Mouse (Mus musculus) myocyte (in vitro differentiated cells): Measurements from ENCODE around the gene Auts2.

Experiments
- CEBPB ChIP-seq: IDR thresholded peaks from 2 replicates; pipeline ENCODE4 v1.6.1; 2011; ENCODE audit warnings: mild to moderate bottlenecking, moderate library complexity; ENCODE audit not compliant: poor library complexity, insufficient read depth, severe bottlenecking
- E2F4 ChIP-seq: IDR thresholded peaks from one replicate; pipeline ENCODE4 v1.6.1; 2011; ENCODE audit warnings: mild to moderate bottlenecking, control low read depth, moderate library complexity; ENCODE audit not compliant: insufficient read depth
- MAX ChIP-seq: IDR thresholded peaks from one replicate; pipeline ENCODE4 v1.6.1; 2011; ENCODE audit warnings: low read depth, mild to moderate bottlenecking, control low read depth
- MYOD1 ChIP-seq, 3 experiments: IDR thresholded peaks; one replicate each; pipeline ENCODE4 v1.6.1; 2011; ENCODE audit warnings: control low read depth in 2 of 3, low read depth in 2 of 3, mild to moderate bottlenecking in 2 of 3, moderate library complexity in 1 of 3; ENCODE audit not compliant: insufficient read length in 2 of 3, control insufficient read depth in 1 of 3
- MYOG ChIP-seq, 3 experiments: IDR thresholded peaks; one replicate each; pipeline ENCODE4 v1.6.1; 2011; ENCODE audit warnings: control low read depth in 2 of 3, low read depth in 2 of 3, mild to moderate bottlenecking in 2 of 3; ENCODE audit not compliant: insufficient read length in 2 of 3, control insufficient read depth in 1 of 3, insufficient read depth in 1 of 3
- POLR2A ChIP-seq: IDR thresholded peaks from one replicate; pipeline ENCODE4 v1.6.1; 2011; ENCODE audit warnings: low read depth, mild to moderate bottlenecking, control low read depth, moderate library complexity; ENCODE audit not compliant: insufficient read length
- POLR2AphosphoS2 ChIP-seq: IDR thresholded peaks from one replicate; pipeline ENCODE4 v1.6.1; 2011; ENCODE audit warnings: low read depth, control low read depth; ENCODE audit not compliant: insufficient read length
- REST ChIP-seq: IDR thresholded peaks from one replicate; pipeline ENCODE4 v1.6.1; 2011; ENCODE audit warnings: mild to moderate bottlenecking, control low read depth, moderate library complexity; ENCODE audit not compliant: insufficient read depth, insufficient read length
- TCF12 ChIP-seq: IDR thresholded peaks from one replicate; pipeline ENCODE4 v1.6.1; 2011; ENCODE audit warnings: mild to moderate bottlenecking, control low read depth; ENCODE audit not compliant: poor library complexity, insufficient read depth, severe bottlenecking
- TCF3 ChIP-seq: IDR thresholded peaks from one replicate; pipeline ENCODE4 v1.6.1; 2011; ENCODE audit warnings: low read depth, control low read depth; ENCODE audit not compliant: insufficient read length
- USF1 ChIP-seq: IDR thresholded peaks from one replicate; pipeline ENCODE4 v1.6.1; 2011; ENCODE audit warnings: low read depth, mild to moderate bottlenecking, control low read depth, moderate library complexity

- TF ChIP-seq POLR2A: no peak
- TF ChIP-seq USF1: no peak
- TF ChIP-seq MAX: no peak
- no peak for TF ChIP-seq POLR2AphosphoS2
- TF ChIP-seq MYOG (IDR thresholded peaks at IDR 0.05; ENCODE audit: control insufficient read depth in 1 of 3, insufficient read depth in 1 of 3, insufficient read length in 2 of 3, low read depth in 2 of 3): no peak
- TF ChIP-seq E2F4: no peak
- no peak for TF ChIP-seq TCF12
- no peak for TF ChIP-seq MYOD1 (IDR thresholded peaks at IDR 0.05; ENCODE audit: control insufficient read depth in 1 of 3, insufficient read length in 2 of 3, low read depth in 2 of 3)
- no peak for TF ChIP-seq CEBPB
- no peak for TF ChIP-seq TCF3
- TF ChIP-seq REST: no peak
These were observed 1.2 kb downstream of the Auts2 start for GRCm38 (mm10) chr5:132541951-132542350.
